In genomic region chr7:81182492-81183175, GRCm38 (mm10) we compare ENCODE assay signal across 22 mouse cellular contexts. TPM values are rescaled to one million over a fixed set of nuclear protein-coding genes. Genes with fewer than 3 reads are reported as not detected.
A peak's percentile ranks its signal among the peaks of the same experiment; 100 is the strongest.
DNase-seq lines count a peak whose midpoint lies in the region; ATAC-seq lines count a peak whose summit lies in the region.
"Had no signal": no experiment of that assay in that cellular context is flagged by ENCODE, and none has a peak within 500 bp of the region (broad histone marks: within the 10 kb centered on the region; RNA-seq: fewer than 3 reads in every experiment).

No protein-coding gene starts in this region.

- H3K9ac ChIP-seq in forebrain, embryonic 11.5 days (ENCODE audit: low read length), result no peak overlapping the region
- no peak overlapping the region for H3K9ac ChIP-seq in midbrain, embryonic 14.5 days (replicated peaks; ENCODE audit: low read length)
- H3K9ac ChIP-seq: midbrain, embryonic 13.5 days had no signal

- DNase-seq in forebrain, embryonic 11.5 days (ENCODE audit: low spot score), result peak; percentile 28
- no peak for DNase-seq in forebrain, embryonic 10.5 days (ENCODE audit: extremely low spot score, low spot score)
- peak; percentile 47 for DNase-seq in lung, postnatal 36 days
- no peak for DNase-seq in lung, postnatal 4 days
- peak; percentile 78 for DNase-seq in Muller cell, postnatal 12 days (ENCODE audit: inconsistent ontology term)
- DNase-seq in gastrocnemius, postnatal 25 days, result peak; percentile 48
- DNase-seq in midbrain, embryonic 14.5 days, result no peak
- DNase-seq in right cerebral cortex, postnatal 14 days, result no peak
- DNase-seq: cerebellum, adult 11-12 months; heart, postnatal 14 days; kidney, adult 11 months; layer of hippocampus, postnatal 36 days; left cerebral cortex, postnatal 4 days; retina, postnatal 1 day; spleen, adult 18-20 months; thymus, adult 18-20 months had no signal

- no peaks in the 10 kb centered on the region for H3K36me3 ChIP-seq in forebrain, embryonic 11.5 days (ENCODE audit: control insufficient read depth, insufficient read depth, low read length)
- H3K36me3 ChIP-seq in forebrain, embryonic 10.5 days (replicated peaks), result no peaks in the 10 kb centered on the region
- H3K36me3 ChIP-seq in midbrain, embryonic 14.5 days (ENCODE audit: control insufficient read depth, insufficient read depth, low read length), result no peaks in the 10 kb centered on the region
- H3K36me3 ChIP-seq: embryonic facial prominence, embryonic 10.5 days; midbrain, embryonic 13.5 days had no signal

- H3K27ac ChIP-seq in forebrain, embryonic 11.5 days (ENCODE audit: low read depth, low read length), result no peak overlapping the region
- H3K27ac ChIP-seq in forebrain, embryonic 10.5 days, result no peak overlapping the region
- H3K27ac ChIP-seq in midbrain, embryonic 14.5 days (replicated peaks; ENCODE audit: low read depth, low read length), result no peak overlapping the region
- H3K27ac ChIP-seq: embryonic facial prominence, embryonic 10.5 days; kidney, postnatal 0 days; midbrain, embryonic 13.5 days had no signal

- WGBS in forebrain, embryonic 11.5 days, result 81% methylated on average over 10 of the region's 10 CpGs
- 87% methylated on average over 10 of the region's 10 CpGs for WGBS in forebrain, embryonic 10.5 days
- WGBS in midbrain, embryonic 14.5 days, result 86% methylated on average over 10 of the region's 10 CpGs

- H3K27me3 ChIP-seq in forebrain, embryonic 11.5 days (ENCODE audit: control insufficient read depth, insufficient read depth, low read length), result no peaks in the 10 kb centered on the region
- H3K27me3 ChIP-seq in forebrain, embryonic 10.5 days (ENCODE audit: poor library complexity, severe bottlenecking), result no peaks in the 10 kb centered on the region
- no peaks in the 10 kb centered on the region for H3K27me3 ChIP-seq in midbrain, embryonic 14.5 days (ENCODE audit: control insufficient read depth, insufficient read depth, low read length)
- H3K27me3 ChIP-seq: midbrain, embryonic 13.5 days had no signal

- H3K9me3 ChIP-seq in forebrain, embryonic 11.5 days (ENCODE audit: control insufficient read depth, low read length), result no peaks in the 10 kb centered on the region
- no peaks in the 10 kb centered on the region for H3K9me3 ChIP-seq in forebrain, embryonic 10.5 days
- no peaks in the 10 kb centered on the region for H3K9me3 ChIP-seq in midbrain, embryonic 14.5 days (ENCODE audit: control insufficient read depth, low read length)
- H3K9me3 ChIP-seq: midbrain, embryonic 13.5 days had no signal

- no peak overlapping the region for H3K4me3 ChIP-seq in forebrain, embryonic 11.5 days (ENCODE audit: low read depth, low read length)
- H3K4me3 ChIP-seq in forebrain, embryonic 10.5 days, result no peak overlapping the region
- no peak overlapping the region for H3K4me3 ChIP-seq in midbrain, embryonic 14.5 days (replicated peaks; ENCODE audit: low read depth, low read length)
- H3K4me3 ChIP-seq: embryonic facial prominence, embryonic 10.5 days; midbrain, embryonic 13.5 days had no signal

- H3K4me1 ChIP-seq in forebrain, embryonic 11.5 days (replicated peaks; ENCODE audit: control insufficient read depth, insufficient read depth, low read length), result no peaks in the 10 kb centered on the region
- H3K4me1 ChIP-seq in forebrain, embryonic 10.5 days, result no peaks in the 10 kb centered on the region
- H3K4me1 ChIP-seq in midbrain, embryonic 14.5 days (ENCODE audit: control insufficient read depth, insufficient read depth, low read length), result no peaks in the 10 kb centered on the region
- H3K4me1 ChIP-seq: embryonic facial prominence, embryonic 10.5 days; midbrain, embryonic 13.5 days had no signal

- no peak overlapping the region for H3K4me2 ChIP-seq in forebrain, embryonic 11.5 days (ENCODE audit: low read depth, low read length, severe bottlenecking)
- H3K4me2 ChIP-seq in midbrain, embryonic 14.5 days (ENCODE audit: low read length), result no peak overlapping the region
- H3K4me2 ChIP-seq: midbrain, embryonic 13.5 days had no signal

- no peak for ATAC-seq in forebrain, embryonic 11.5 days (replicated peaks; ENCODE audit: low FRiP score)
- ATAC-seq in midbrain, embryonic 14.5 days (ENCODE audit: low FRiP score, low TSS enrichment), result no peak
- ATAC-seq: CD4-positive, CD25-positive, alpha-beta regulatory T cell, adult 4 months; hindbrain, embryonic 16.5 days; midbrain, embryonic 13.5 days had no signal

RNA-seq across cellular contexts. Expression of gene Pde8a, which starts 30.8 kb away (rescaled TPM):
- 2.4 and 3.7 TPM in 2 replicates for polyA plus RNA-seq in forebrain, embryonic 11.5 days (2014; fragmentation: Nextera tagmentation; extraction: Ambion mirVana)
- polyA plus RNA-seq in forebrain, embryonic 10.5 days (2016; fragmentation: Nextera tagmentation; extraction: Ambion mirVana), result 1.6 and 2.0 TPM in 2 replicates
- total RNA-seq in gastrocnemius, postnatal 25 days (2021), result 1 to 10 TPM; 5.2 to 8.3 TPM
- polyA plus RNA-seq in midbrain, embryonic 14.5 days (2014; fragmentation: Nextera tagmentation; extraction: Ambion mirVana), result 1.8 and 2.4 TPM in 2 replicates
- total RNA-seq: MEL had no signal

Comparison
In these comparisons a context has a peak if more than half of its experiments do, and no peak if none do; other contexts are left out.
1. DNase-seq: peak in forebrain, embryonic 11.5 days (single experiment), lung, postnatal 36 days (single experiment), Muller cell, postnatal 12 days (single experiment) and gastrocnemius, postnatal 25 days (single experiment); none in forebrain, embryonic 10.5 days (single experiment), lung, postnatal 4 days (0 of 2), midbrain, embryonic 14.5 days (single experiment) and right cerebral cortex, postnatal 14 days (single experiment).